Mouse (Mus musculus) heart, adult 9 months (tissue): ENCODE measurements around the gene Usp6nl.

ENCODE experiments used
- DNase-seq, 2 experiments: peaks; one replicate each; pipeline ENCODE4 v3.0.0; 2022; ENCODE audit warnings: low spot score in 2 of 2

Usp6nl gene

DNA sequence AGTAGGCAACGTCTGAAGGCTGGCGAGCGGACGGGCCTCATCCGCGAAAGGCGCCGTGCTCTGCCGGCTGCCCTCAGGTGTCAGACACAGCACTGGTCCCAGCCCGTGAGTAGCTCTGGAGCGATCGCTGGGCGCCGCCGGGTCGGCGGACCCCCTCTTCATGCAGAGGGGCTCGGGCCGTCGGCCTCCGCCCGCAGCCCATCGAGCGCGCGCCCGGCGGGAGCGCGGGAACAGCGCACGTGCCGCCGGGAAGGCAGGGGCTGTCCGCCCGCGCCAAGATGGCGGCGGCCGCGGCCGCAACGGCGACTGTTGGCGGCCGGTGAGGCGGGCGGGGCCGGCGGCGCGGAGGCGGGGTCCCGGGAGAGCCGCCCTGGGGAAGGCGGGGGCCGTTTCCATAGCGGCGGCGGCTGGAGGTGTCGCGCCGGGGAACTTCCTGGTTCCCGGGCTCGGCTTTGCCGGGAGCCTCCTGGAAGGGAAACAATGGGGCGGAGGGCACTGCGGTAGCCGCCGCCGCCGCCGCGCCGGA, at the start of gene Usp6nl:
Gene Usp6nl, plus strand, starts transcription at position 292 of the 526 bp plus-strand sequence.
- peak; percentile 89 for DNase-seq

DNA sequence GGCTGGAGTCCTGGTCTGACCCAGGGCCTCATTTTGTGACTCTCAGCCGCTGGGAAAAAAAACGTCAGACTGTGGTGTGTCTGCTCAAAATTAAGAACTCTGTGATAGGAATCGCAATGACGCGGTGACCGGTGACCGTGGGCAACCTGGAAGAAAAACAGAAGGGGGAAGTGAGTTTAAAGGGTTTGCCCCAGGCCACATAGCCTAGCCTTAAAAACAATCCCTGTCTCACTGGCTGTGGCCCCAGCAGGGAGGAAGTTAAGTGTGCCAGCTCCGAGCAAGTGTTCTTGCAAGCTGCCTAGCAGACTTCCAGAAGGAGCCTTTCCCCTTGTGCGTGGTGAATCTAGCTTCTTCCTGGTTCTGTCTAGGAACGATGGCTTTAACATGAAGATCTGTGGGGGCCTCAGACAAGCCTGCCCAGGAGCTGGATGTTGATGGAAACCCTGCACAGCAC, 49.0 kb upstream of the Usp6nl start:
- DNase-seq, result peak; percentile 21 to 27

DNA sequence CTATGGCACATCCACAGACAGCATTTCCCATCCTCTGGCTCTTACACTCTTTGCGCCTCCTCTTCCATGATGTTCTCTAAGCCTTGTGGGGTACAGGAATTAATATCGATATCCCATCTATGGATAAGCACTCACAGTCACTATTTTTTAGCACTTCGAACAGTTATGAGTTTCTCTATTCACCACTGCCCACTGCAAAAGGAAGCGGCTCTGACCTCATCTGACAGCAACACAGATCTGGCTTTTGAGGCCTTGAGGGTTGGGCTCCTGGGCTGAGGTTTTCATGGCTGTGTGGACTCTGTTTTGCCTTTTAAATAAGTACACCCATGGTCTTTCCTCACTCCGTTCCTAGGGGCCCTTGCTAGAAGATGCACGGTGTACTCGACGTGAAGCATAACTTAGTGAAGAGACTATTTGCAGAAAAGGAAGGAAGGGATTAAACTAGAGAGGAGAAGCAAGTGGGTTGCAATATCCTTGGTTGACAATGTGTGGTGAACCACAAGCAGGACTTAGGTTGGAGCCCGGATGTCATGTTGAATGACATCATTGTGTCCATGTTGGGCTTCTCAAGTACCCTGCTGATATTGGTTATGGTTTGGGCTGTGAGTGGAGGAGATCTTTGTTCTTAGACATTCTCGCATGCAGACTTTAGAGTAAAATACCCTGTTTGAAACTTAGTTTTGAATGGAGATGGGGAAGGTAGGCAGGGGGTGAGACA, 43.5 kb upstream of the Usp6nl start:
- DNase-seq, result no peak

DNA sequence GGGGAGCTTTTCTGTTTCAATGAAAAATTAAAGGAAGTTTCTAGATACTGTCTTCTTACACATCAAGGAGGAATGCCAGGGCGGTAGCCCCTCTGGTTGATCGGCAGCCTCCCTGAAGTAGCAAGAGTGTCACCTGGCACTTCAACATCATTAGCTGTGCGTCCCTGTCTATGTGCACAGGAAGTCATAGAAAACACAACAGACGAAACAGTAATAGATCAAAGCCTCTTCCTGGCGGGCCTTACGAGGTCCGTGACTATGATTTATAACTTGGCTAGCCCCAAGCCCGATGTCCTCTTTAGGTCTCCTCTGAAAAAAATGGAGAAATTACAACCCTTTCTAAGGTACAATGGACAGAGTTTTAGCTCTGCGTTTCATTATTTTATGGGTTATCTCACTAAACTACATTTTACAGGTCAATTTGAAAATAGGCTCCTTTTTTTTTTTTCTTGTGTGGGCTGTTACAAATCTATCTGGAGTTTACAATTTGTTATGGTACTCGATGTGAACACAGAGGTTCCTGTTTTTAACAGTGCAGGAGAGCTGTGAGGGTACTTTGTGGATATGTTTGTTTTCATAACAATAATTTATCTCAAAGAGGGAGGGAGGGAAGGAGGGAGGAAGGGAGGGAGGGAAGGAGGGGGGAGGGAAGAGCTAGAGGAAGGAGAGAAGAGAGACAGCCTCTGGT, 42.7 kb upstream of the Usp6nl start:
- DNase-seq, result no peak

- no peak for DNase-seq
Observed at GRCm38 (mm10) chr2:6283569-6283968, 38.9 kb upstream of the Usp6nl start.

DNA sequence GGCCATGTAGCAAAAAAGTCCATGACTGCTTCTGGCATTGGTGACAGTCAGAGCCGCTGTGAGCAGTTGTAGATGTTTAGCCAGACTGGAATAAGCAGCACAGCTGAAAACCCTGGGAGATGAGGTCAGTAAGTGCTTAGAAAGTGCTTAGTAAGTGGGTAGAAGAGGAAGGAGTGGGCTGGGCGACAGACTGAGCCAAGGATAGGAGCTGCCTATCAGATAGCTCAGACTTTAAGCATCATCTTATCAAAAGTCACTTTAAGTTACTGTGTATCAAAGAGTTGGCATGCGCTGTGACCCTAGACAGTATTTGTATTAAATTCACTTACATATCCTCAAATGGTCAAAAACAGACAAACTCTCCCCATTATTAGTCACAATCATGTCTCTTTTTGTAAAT, 37.7 kb upstream of the Usp6nl start:
- no peak for DNase-seq

DNA sequence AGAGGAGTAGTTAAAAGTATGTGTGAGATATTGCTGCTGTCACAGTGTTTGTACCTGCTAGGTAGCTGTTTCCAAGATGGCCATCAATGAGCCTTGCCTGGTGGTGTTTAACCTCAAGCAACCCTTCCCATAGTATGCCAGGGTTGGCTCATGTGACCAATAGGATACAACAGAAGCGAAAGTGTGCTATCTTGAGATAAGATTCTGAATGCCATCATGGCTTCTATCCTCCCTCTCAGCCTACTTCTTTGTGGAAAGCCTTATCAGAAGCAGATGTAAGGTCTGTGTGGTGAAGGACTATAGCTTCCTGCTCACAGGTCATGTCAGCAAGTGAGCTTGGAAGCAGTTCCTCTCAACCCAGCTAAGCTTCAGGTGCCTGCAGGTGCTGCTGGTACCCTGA, 36.7 kb upstream of the Usp6nl start:
- no peak for DNase-seq

DNA sequence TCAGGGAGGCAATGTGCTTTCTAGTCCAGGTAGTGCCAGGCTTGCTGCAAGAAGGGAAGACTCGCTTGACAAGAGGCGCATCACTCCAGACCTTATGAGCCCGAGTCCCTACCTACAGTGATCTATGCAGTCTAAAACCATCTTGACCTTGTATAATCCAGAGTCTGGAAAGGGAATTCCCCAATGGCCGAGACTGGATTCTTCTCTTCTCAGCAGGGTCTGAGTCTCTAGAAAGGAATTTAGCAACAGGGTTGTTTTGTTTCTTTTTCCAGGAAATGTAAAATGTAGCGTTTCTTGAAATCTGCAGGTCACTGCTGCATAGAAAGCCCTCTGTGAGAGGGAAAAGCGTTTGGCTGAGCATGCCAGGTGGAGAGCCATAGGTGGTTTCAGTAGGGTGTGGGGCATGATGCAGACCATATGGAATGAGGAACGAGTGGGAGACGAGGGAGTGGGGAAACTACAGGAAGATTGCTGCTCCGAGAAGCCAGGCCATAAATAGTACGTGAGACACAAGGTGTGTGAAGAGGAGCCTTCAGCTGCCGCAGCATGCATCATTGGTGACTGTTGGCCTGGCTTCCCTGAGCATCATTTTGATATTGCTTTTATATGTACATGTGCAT, 28.5 kb upstream of the Usp6nl start:
- no peak for DNase-seq

DNA sequence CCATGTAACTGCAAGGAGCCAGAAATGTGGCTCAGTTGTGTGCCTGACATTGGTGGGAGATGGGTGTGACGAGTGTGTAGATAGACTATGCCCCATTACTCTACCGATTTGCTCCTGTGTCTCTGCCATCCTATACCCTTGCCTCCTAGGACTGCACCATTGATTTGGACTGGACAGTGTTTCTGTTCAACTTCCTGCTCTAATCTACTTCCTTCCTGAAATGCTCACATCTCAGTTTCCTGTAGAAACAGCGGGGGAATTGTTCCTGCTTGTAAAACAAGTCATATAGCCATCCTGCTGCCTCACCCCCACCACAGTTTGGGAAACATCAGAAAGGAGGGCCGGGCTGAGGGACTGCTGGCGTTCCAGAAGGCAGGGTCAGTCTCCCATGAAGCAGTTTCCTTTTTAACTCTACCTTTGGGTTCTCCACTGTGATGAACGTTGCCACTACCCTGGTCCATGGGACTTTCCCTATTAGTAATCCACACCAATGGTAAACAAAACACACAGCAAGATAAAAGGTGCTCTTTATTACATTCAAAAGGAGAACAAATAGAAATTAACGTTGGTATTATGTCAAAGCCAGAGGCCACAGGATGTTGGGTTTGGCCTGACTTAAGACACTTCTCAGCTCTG, 27.4 kb upstream of the Usp6nl start:
- DNase-seq, result no peak

DNA sequence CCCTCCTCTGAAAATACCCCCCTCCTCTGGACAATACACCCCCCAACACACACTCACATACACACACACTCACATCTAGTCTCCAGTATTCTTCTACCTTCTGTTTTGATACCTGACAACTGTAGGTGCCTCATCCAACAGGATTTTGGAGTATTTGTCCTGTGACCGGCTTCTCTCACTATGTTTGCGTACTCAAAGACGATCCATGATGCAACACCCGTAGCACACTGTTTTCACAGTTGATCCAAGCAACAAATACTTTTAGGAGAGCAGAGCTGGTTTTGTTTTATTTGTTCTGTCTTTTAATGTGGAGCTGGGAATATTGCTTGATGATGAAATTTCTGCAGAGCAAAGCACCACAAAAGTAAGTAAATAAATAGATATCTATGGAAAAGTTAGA, 17.7 kb upstream of the Usp6nl start:
- no peak for DNase-seq

DNA sequence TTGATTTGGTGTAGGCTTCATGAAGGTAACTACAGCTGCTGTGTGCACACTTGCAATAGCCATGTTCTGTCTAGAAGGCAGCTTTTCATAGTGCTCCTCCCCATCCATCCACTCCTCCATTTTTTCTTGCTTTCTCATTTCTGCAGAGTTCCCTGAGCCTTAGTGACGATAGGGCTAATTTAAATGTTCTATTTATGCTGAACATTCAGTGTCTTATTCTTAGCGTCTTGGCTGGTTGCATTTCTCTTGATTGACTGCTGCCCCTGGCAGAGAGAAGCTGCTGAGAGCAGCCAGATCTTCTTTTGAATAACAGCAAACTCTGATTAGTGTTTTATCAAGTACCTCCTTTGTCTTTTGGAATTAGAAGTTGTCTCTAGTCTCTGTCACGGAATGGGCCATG, 15.6 kb upstream of the Usp6nl start:
- DNase-seq, result no peak

DNA sequence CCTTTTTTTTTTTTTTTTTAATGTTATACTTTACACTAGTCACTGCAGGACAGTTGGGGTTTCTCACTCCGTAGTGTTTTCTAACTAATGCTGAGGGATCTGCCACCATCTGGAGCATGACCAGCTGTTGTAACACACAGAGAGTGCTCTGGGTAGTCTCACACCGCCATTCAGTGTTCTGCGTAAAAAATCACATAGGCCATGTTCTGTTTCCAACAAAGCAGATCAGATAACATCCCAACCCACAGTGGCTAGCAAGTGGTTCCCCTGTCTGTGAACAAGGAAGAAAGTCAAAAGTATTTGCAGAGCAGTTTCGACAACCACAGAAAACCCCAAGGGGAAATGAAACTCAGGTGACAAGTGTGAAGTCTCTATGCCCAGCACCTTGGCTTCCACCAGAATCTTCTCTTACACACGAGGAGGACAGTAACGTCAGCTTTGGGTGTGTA, 13.1 kb upstream of the Usp6nl start:
- DNase-seq, result no peak

GRCm38 (mm10) chr2:6312764-6313163, 9.7 kb upstream of the Usp6nl start:
- no peak for DNase-seq

DNA sequence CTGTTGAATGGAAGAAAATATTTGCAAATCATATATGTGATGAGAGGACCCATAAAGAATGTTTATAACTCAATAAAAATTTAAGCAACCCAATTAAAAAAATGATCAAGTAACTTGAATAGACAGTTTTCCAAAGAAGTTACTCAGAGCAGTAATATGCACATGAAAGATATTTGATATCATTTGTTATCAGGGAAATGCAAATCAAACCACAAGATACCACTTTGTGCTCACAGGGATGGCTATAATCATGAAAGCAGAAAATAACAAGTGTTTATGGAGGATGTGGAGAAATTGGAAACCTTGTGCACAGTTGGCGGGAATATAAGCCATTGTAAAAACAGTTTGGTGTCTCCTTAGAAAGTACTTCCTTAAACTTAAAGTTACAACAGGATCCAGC, 8.7 kb upstream of the Usp6nl start:
- DNase-seq, result no peak

GRCm38 (mm10) chr2:6320153-6320552, 2.3 kb upstream of the Usp6nl start:
- no peak for DNase-seq

DNA sequence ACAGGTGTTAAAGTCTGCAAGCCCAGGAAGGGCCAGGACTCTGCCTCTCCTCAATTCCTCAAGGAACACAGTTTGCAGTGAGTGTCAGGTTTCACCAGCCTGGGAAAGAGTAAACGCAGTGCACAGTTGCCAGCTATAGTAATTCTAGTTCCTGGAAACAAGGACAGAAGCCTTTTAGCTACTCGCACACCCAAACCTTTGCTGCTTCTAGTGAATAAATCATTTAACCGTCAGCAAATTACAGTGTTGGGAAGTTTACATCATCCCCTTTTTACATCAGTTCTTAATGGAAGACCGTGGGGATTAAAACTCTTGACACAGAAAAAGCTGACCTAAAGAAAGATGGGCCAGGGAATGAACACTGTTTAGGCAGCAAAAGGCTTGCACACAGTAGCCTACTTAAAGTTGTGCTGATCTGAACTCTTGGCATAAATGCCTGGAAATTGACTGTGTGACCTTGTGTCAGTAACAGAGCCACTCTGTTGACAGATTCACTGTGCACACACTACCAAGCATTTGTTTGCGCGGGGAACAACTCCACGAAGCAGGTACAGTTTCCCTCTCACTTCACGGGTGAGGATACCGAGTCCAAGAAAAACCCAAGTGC, 595 bp upstream of the Usp6nl start:
- DNase-seq, result no peak

DNA sequence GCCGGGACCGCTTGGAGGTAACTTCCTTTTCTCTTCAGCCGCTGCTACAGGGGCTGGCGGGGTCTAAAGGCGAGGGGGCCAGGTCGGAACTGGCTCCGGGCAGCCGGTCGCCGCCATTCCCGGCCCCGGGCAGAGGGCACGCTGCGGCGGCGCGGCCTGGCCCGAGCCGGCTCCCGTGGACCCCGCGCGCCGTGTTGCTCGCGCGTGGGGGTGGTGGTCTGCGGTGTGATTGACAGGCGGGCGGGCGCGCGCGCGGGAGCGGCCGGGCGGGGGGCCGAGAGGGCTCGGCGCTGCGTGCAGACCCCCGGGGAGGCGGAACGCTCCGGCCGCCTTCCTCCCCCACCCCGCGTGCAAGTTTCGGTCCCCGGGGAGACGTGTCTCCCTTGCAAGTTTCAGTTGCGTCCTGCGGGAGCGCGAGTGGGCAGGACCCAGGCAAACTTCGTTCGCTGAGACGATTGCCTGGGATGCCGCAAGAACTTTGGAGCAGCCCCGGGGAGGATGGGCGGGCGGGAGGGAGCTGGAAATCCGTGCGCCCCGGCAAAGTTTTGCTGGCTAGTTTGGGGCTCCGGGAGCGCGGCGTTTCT, 563 bp downstream of the Usp6nl start:
- peak; percentile 53 to 66 for DNase-seq

GRCm38 (mm10) chr2:6325646-6326045, 3.2 kb downstream of the Usp6nl start:
- no peak for DNase-seq

GRCm38 (mm10) chr2:6328927-6329326, 6.5 kb downstream of the Usp6nl start:
- DNase-seq, result no peak

GRCm38 (mm10) chr2:6330756-6331155, 8.3 kb downstream of the Usp6nl start:
- no peak for DNase-seq
